Mouse (Mus musculus) heart, embryonic 14.5 days (tissue): ENCODE results near the gene Tmem132d. TPM values are rescaled to one million over a fixed set of nuclear protein-coding genes. Genes with fewer than 3 reads are reported as not detected.
"Not testable (repeated sequence)": the region's sequence is repeated elsewhere in the genome, so short reads cannot be mapped to it uniquely, and the experiment has no call there.

Experiments used
- ATAC-seq: fragments of 200-750 bp; cut with Nextera tagmentation; 2 replicates; pipeline ENCODE4 v1.8.0; 2017; ENCODE audit warnings: low read depth, moderate TSS enrichment; ENCODE audit not compliant: insufficient number of reproducible peaks, insufficient read depth, low FRiP score
- H3K27ac ChIP-seq, 2 experiments: fragments of 200-500 bp in 1 of 2; fragments of 300-500 bp in 1 of 2; sonication (generic) in 1 of 2; replicated peaks in 1 of 2; 2 replicates each; pipeline ENCODE4 v1.5.1; 2012 to 2014; ENCODE audit warnings: low read depth in 2 of 2, low read length in 2 of 2, control low read depth in 1 of 2, mild to moderate bottlenecking in 1 of 2, mixed read lengths in 1 of 2; ENCODE audit not compliant: control insufficient read depth in 1 of 2, insufficient read depth in 1 of 2
- H3K27me3 ChIP-seq: fragments of 300-500 bp; sonication (generic); 2 replicates; pipeline ENCODE4 v1.6.1; 2014; ENCODE audit warnings: mild to moderate bottlenecking, low read length, control low read depth; ENCODE audit not compliant: control insufficient read depth, insufficient read depth
- H3K36me3 ChIP-seq: fragments of 300-500 bp; sonication (generic); 2 replicates; pipeline ENCODE4 v1.6.1; 2014; ENCODE audit warnings: mild to moderate bottlenecking, control low read depth, low read length, mixed read lengths; ENCODE audit not compliant: control insufficient read depth, insufficient read depth
- H3K4me1 ChIP-seq, 2 experiments: fragments of 200-500 bp in 1 of 2; fragments of 300-500 bp in 1 of 2; sonication (generic) in 1 of 2; 2 replicates each; pipeline ENCODE4 v1.6.1; 2012 to 2014; ENCODE audit warnings: low read length in 2 of 2, control low read depth in 1 of 2, mixed read lengths in 1 of 2; ENCODE audit not compliant: control insufficient read depth in 2 of 2, insufficient read depth in 2 of 2
- H3K4me2 ChIP-seq: fragments of 300-500 bp; sonication (generic); 2 replicates; pipeline ENCODE4 v1.6.1; 2014; ENCODE audit warnings: mild to moderate bottlenecking, low read length
- H3K4me3 ChIP-seq, 2 experiments: fragments of 200-500 bp in 1 of 2; fragments of 300-500 bp in 1 of 2; sonication (generic) in 1 of 2; 2 replicates each; pipeline ENCODE4 v1.5.1; 2012 to 2014; ENCODE audit warnings: low read length in 2 of 2, mild to moderate bottlenecking in 2 of 2, control low read depth in 1 of 2, low read depth in 1 of 2, moderate library complexity in 1 of 2; ENCODE audit not compliant: control insufficient read depth in 1 of 2, insufficient read depth in 1 of 2
- H3K9ac ChIP-seq: fragments of 300-500 bp; sonication (generic); 2 replicates; pipeline ENCODE4 v1.6.1; 2014; ENCODE audit warnings: mild to moderate bottlenecking, low read length
- H3K9me3 ChIP-seq: fragments of 300-500 bp; sonication (generic); 2 replicates; pipeline ENCODE4 v1.6.1; 2016; ENCODE audit warnings: low read length, control low read depth; ENCODE audit not compliant: control insufficient read depth
- WGBS: fragments of 180-500 bp; shearing (Covaris S2); extraction: QIAGEN DNeasy Blood & Tissue Kit; methylation state at CpG from one replicate; pipeline ENCODE4 v1.1.7; 2014; 5-methylcytosine and 5-hydroxymethylcytosine counted together
- polyA plus RNA-seq: library from polyadenylated mRNA; unstranded; fragments of >200 nt; fragmentation: Nextera tagmentation; extraction: Ambion mirVana; gene quantifications from 2 replicates; pipeline ENCODE4 v1.2.1, GENCODE M21; 2014

Gene Tmem132d
- polyA plus RNA-seq, 1 experiment from 2014 or later: 0.03 TPM

- H3K4me3 ChIP-seq: no peak overlapping the region
- H3K4me1 ChIP-seq: no peaks in the 10 kb centered on the region
- no peaks in the 10 kb centered on the region for H3K9me3 ChIP-seq
- ATAC-seq: no peak
- H3K36me3 ChIP-seq: no peaks in the 10 kb centered on the region
- 67% methylated on average over 4 of the region's 4 CpGs for WGBS
- no peak overlapping the region for H3K4me2 ChIP-seq
- H3K9ac ChIP-seq: no peak overlapping the region
- H3K27me3 ChIP-seq: no peaks in the 10 kb centered on the region
- no peak overlapping the region for H3K27ac ChIP-seq
Measured at GRCm38 (mm10) chr5:127758576-127758975, 674.3 kb downstream of the Tmem132d start.

GRCm38 (mm10) chr5:127756671-127757423, 676.0 kb downstream of the Tmem132d start:
- no peak for ATAC-seq
- Histone ChIP-seq H3K4me1 (no peaks in the 10 kb centered on the region), H3K4me2 (no peak overlapping the region), H3K4me3 (no peak overlapping the region), H3K27ac (no peak overlapping the region), H3K9me3 (no peaks in the 10 kb centered on the region), H3K36me3 (no peaks in the 10 kb centered on the region), H3K27me3 (no peaks in the 10 kb centered on the region), H3K9ac (no peak overlapping the region)
- 78% methylated on average over 4 of the region's 4 CpGs for WGBS

GRCm38 (mm10) chr5:127756011-127756410, 676.9 kb downstream of the Tmem132d start:
- no peaks in the 10 kb centered on the region for H3K9me3 ChIP-seq
- ATAC-seq: no peak
- H3K27ac ChIP-seq: no peak overlapping the region
- H3K36me3 ChIP-seq: no peaks in the 10 kb centered on the region
- WGBS: 88% methylated on average over 3 of the region's 3 CpGs
- no peak overlapping the region for H3K9ac ChIP-seq
- no peak overlapping the region for H3K4me3 ChIP-seq
- H3K4me1 ChIP-seq: peaks cover 0 to 3% of the 10 kb centered on the region in 2 experiments; a peak in 1 of 4 replicates
- H3K27me3 ChIP-seq: no peaks in the 10 kb centered on the region
- no peak overlapping the region for H3K4me2 ChIP-seq

GRCm38 (mm10) chr5:127755594-127755993, 677.3 kb downstream of the Tmem132d start:
- 82% methylated on average over 4 of the region's 4 CpGs for WGBS
- no peak overlapping the region for H3K27ac ChIP-seq
- no peak overlapping the region for H3K9ac ChIP-seq
- no peaks in the 10 kb centered on the region for H3K27me3 ChIP-seq
- H3K4me1 ChIP-seq: peaks cover 0 to 3% of the 10 kb centered on the region in 2 experiments; a peak in 1 of 4 replicates
- H3K4me3 ChIP-seq: no peak overlapping the region
- no peak for ATAC-seq
- H3K4me2 ChIP-seq: no peak overlapping the region
- H3K9me3 ChIP-seq: no peaks in the 10 kb centered on the region
- H3K36me3 ChIP-seq: no peaks in the 10 kb centered on the region

- 12% methylated on average over 20 of the region's 20 CpGs for WGBS
- Histone ChIP-seq H3K9me3 (no peaks in the 10 kb centered on the region), H3K9ac (no peak overlapping the region), H3K4me3 (no peak overlapping the region), H3K4me1 (peaks cover 0 to 3% of the 10 kb centered on the region in 2 experiments; a peak in 1 of 4 replicates), H3K27ac (no peak overlapping the region), H3K27me3 (no peaks in the 10 kb centered on the region), H3K4me2 (peak overlapping the region; percentile 45), H3K36me3 (no peaks in the 10 kb centered on the region)
- no peak for ATAC-seq
Measured at GRCm38 (mm10) chr5:127751262-127751975, 681.5 kb downstream of the Tmem132d start.

GRCm38 (mm10) chr5:127749540-127749939, 683.3 kb downstream of the Tmem132d start:
- H3K4me1 ChIP-seq, H3K4me2 ChIP-seq, H3K9ac ChIP-seq, H3K27me3 ChIP-seq, H3K36me3 ChIP-seq, H3K9me3 ChIP-seq, H3K4me3 ChIP-seq, H3K27ac ChIP-seq, ATAC-seq: not testable (repeated sequence)
- WGBS: 82% methylated on average over 3 of the region's 3 CpGs

- no peaks in the 10 kb centered on the region for H3K27me3 ChIP-seq
- no peak overlapping the region for H3K27ac ChIP-seq
- 86% methylated on average over 16 of the region's 16 CpGs for WGBS
- no peaks in the 10 kb centered on the region for H3K4me1 ChIP-seq
- H3K9ac ChIP-seq: no peak overlapping the region
- no peak overlapping the region for H3K4me3 ChIP-seq
- no peak for ATAC-seq
- no peaks in the 10 kb centered on the region for H3K36me3 ChIP-seq
- H3K9me3 ChIP-seq: no peaks in the 10 kb centered on the region
- H3K4me2 ChIP-seq: no peak overlapping the region
Measured at GRCm38 (mm10) chr5:127741331-127741730, 691.5 kb downstream of the Tmem132d start.
